8 mouse cellular contexts compared by ENCODE assay signal in the genomic region with DNA sequence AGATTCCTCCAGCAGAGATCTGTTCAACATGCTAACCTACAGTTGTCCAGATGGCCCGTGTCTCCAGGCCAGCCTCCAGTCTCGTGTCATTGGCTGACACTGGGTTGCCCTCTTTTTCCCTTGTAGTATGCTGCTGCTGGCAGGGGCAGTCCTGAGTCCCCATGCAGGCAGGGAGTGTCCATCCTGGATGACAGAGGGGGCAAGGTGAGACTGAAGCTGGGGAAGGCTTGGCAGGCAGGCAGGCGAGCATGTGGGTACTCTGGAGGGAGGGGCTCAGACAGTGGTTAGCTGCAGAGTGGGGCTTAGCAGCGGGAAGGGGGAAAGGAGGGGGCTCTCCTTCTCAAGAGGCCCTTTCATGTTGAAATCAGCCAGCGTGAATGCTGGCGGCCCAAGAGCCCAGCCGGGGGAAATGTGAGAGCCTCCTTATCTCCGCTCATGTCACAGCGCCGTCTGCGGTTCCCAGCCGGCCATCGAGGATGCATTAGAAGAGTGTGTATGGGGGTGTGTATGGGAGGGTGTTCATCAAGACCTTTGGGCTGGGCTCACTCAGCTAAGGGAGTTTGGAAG.
A peak's percentile ranks its signal among the peaks of the same experiment; 100 is the strongest.
DNase-seq lines count a peak whose midpoint lies in the region; ATAC-seq and TF ChIP-seq lines count a peak whose summit lies in the region.
"Had no signal": no experiment of that assay in that cellular context is flagged by ENCODE, and none has a peak within 500 bp of the region (broad histone marks: within the 10 kb centered on the region; RNA-seq: fewer than 3 reads in every experiment).

No protein-coding gene starts in this region.

- 0 out of 2 replicates have a peak, but pooled peaks cover 8% of the 10 kb centered on the region for H3K4me1 ChIP-seq in stomach, embryonic 14.5 days (ENCODE audit: control insufficient read depth, insufficient read depth, low read length)
- no peaks in the 10 kb centered on the region for H3K4me1 ChIP-seq in stomach, postnatal 0 days (replicated peaks; ENCODE audit: control insufficient read depth, insufficient read depth)
- peaks cover 4% of the 10 kb centered on the region; the same call in 1 of the 2 replicates for H3K4me1 ChIP-seq in forebrain, embryonic 11.5 days (replicated peaks; ENCODE audit: control insufficient read depth, insufficient read depth, low read length)
- H3K4me1 ChIP-seq in limb, embryonic 10.5 days, result peaks cover 13% of the 10 kb centered on the region

- peak; percentile 46; the same call in 1 of the 2 replicates for ATAC-seq in stomach, embryonic 14.5 days (ENCODE audit: insufficient number of reproducible peaks, insufficient read depth, low FRiP score, low read depth)
- ATAC-seq in stomach, postnatal 0 days (ENCODE audit: low FRiP score, low TSS enrichment), result no peak
- ATAC-seq in forebrain, embryonic 11.5 days (replicated peaks; ENCODE audit: low FRiP score), result peak; percentile 75
- no peak for ATAC-seq in monocyte, adult 5-6 weeks (replicated peaks; ENCODE audit: insufficient number of reproducible peaks, low FRiP score, low TSS enrichment, poor library complexity, severe bottlenecking)

- no peaks in the 10 kb centered on the region for H3K27me3 ChIP-seq in stomach, embryonic 14.5 days (ENCODE audit: control insufficient read depth, insufficient read depth, low read length)
- no peaks in the 10 kb centered on the region for H3K27me3 ChIP-seq in stomach, postnatal 0 days (ENCODE audit: control insufficient read depth, insufficient read depth, low read length)
- H3K27me3 ChIP-seq in forebrain, embryonic 11.5 days (ENCODE audit: control insufficient read depth, insufficient read depth, low read length), result peaks cover 27% of the 10 kb centered on the region
- H3K27me3 ChIP-seq in limb, embryonic 10.5 days (ENCODE audit: low read depth, poor library complexity, severe bottlenecking), result peaks cover 98% of the 10 kb centered on the region

- 30% methylated on average over 13 of the region's 13 CpGs for WGBS in stomach, embryonic 14.5 days
- WGBS in stomach, postnatal 0 days, result 33% methylated on average over 13 of the region's 13 CpGs
- WGBS in forebrain, embryonic 11.5 days, result 26% methylated on average over 13 of the region's 13 CpGs
- WGBS in limb, embryonic 10.5 days, result 30% methylated on average over 13 of the region's 13 CpGs

- H3K27ac ChIP-seq in stomach, embryonic 14.5 days (ENCODE audit: low read length), result no peak overlapping the region
- H3K27ac ChIP-seq in stomach, postnatal 0 days (replicated peaks), result no peak overlapping the region
- H3K27ac ChIP-seq in forebrain, embryonic 11.5 days (ENCODE audit: low read depth, low read length), result no peak overlapping the region
- no peak overlapping the region for H3K27ac ChIP-seq in limb, embryonic 10.5 days
- H3K27ac ChIP-seq: liver, embryonic 14.5 days had no signal

- H3K9me3 ChIP-seq in stomach, embryonic 14.5 days (ENCODE audit: control insufficient read depth, low read depth, low read length), result no peaks in the 10 kb centered on the region
- no peaks in the 10 kb centered on the region for H3K9me3 ChIP-seq in stomach, postnatal 0 days (ENCODE audit: control insufficient read depth, low read length)
- no peaks in the 10 kb centered on the region for H3K9me3 ChIP-seq in forebrain, embryonic 11.5 days (ENCODE audit: control insufficient read depth, low read length)
- no peaks in the 10 kb centered on the region for H3K9me3 ChIP-seq in limb, embryonic 10.5 days (replicated peaks)

- H3K9ac ChIP-seq in stomach, embryonic 14.5 days (replicated peaks; ENCODE audit: low read depth, low read length), result no peak overlapping the region
- no peak overlapping the region for H3K9ac ChIP-seq in stomach, postnatal 0 days (ENCODE audit: low read length)
- H3K9ac ChIP-seq in forebrain, embryonic 11.5 days (ENCODE audit: low read length), result no peak overlapping the region
- H3K9ac ChIP-seq: liver, embryonic 14.5 days had no signal

- H3K4me2 ChIP-seq in stomach, embryonic 14.5 days (replicated peaks; ENCODE audit: low read depth, low read length), result no peak overlapping the region
- no peak overlapping the region for H3K4me2 ChIP-seq in stomach, postnatal 0 days (replicated peaks; ENCODE audit: low read depth)
- no peak overlapping the region for H3K4me2 ChIP-seq in forebrain, embryonic 11.5 days (ENCODE audit: low read depth, low read length, severe bottlenecking)

- no peak overlapping the region for H3K4me3 ChIP-seq in stomach, embryonic 14.5 days (ENCODE audit: low read depth, low read length)
- no peak overlapping the region for H3K4me3 ChIP-seq in stomach, postnatal 0 days (ENCODE audit: low read depth, low read length)
- H3K4me3 ChIP-seq in forebrain, embryonic 11.5 days (ENCODE audit: low read depth, low read length), result no peak overlapping the region
- H3K4me3 ChIP-seq in limb, embryonic 10.5 days, result no peak overlapping the region

- TF ChIP-seq EP300 in stomach, postnatal 0 days (optimal IDR thresholded peaks at IDR 0.05), result no peak

- DNase-seq in stomach, postnatal 0 days (ENCODE audit: low spot score), result no peak
- no peak for DNase-seq in forebrain, embryonic 11.5 days (ENCODE audit: low spot score)
- DNase-seq in limb, embryonic 10.5 days (ENCODE audit: low spot score), result peak; percentile 27
- DNase-seq in right cerebral cortex, adult 18-20 months, result no peak
- DNase-seq in layer of hippocampus, postnatal 10 days (ENCODE audit: low spot score in 2 of 2), result no peak

- no peaks in the 10 kb centered on the region for H3K36me3 ChIP-seq in stomach, embryonic 14.5 days (ENCODE audit: control insufficient read depth, insufficient read depth, low read length)
- H3K36me3 ChIP-seq in stomach, postnatal 0 days (ENCODE audit: control insufficient read depth, insufficient read depth, low read length), result no peaks in the 10 kb centered on the region
- H3K36me3 ChIP-seq in forebrain, embryonic 11.5 days (ENCODE audit: control insufficient read depth, insufficient read depth, low read length), result no peaks in the 10 kb centered on the region
- no peaks in the 10 kb centered on the region for H3K36me3 ChIP-seq in limb, embryonic 10.5 days

- no peak; the same call in 1 of the 2 replicates for TF ChIP-seq CTCF in stomach, postnatal 0 days (IDR thresholded peaks at IDR 0.05; ENCODE audit: low read depth)

Comparison
In these comparisons a context has a peak if more than half of its experiments do, and no peak if none do; other contexts are left out.
1. ATAC-seq: peak in stomach, embryonic 14.5 days (single experiment) and forebrain, embryonic 11.5 days (single experiment); none in stomach, postnatal 0 days (single experiment) and monocyte, adult 5-6 weeks (single experiment).